Mouse (Mus musculus): ENCODE measurements around the gene Stag3.

The Stag3 gene

DNA sequence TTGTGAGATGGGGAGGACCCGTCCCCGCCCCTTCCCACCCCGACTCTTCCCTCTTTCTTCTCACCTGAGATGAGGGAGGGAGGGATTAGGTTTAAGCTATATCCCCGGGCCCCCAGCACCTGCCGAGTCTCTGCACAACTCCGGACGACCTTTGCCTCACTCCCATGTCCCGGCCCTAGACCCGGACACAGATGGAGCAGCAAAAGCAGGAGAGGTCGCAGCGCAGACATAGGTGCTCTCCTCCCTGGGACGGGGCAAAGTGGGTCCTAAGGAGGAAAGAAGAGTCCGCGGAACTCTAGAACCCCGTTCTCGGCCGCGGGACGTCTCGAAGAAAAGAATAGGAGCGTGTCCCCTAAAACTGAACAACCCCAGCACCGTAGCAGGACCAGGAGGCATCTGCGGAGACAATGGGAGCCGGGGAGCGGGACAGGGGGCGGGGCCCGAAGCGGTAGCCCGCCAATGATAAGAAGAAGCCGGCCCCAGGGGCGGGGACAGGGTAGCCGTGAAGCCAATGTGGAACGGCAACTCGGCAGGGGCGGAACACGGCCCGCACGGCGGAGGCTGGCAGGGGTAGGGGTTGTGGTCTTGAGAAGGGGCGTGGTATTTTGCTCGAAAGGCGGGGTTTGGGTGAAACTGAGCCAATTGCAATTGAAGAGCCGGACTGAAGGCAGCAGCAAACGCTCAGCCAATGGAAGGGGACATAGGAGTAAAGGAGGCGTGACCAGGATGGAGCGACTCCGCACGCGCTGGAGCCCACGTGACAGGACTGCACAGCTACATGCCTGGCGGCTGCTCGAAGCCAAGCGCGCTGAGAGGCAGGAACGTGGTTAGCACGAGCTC is at the start of gene Stag3, which contains the start of the genes Gm43720 and Gpc2:
TSS of gene Stag3 (plus strand) at position 656 of the 840 bp plus-strand sequence.
TSS of gene Gm43720 (minus strand) at position 374 of the 840 bp plus-strand sequence.
TSS of gene Gpc2 (minus strand) at position 421 of the 840 bp plus-strand sequence.
- in situ Hi-C loops (cut with MboI, MseI): loop anchor here (5.0 to 10.0 kb wide), 2 partner anchors 88 to 345 kb away; partner anchors contain the start of genes A430033K04Rik and Mblac1

GRCm38 (mm10) chr5:138233778-138234177 is 46.3 kb upstream of the Stag3 start:
- in situ Hi-C loops (cut with MboI, MseI): no loop called here

GRCm38 (mm10) chr5:138234224-138234623 is 45.8 kb upstream of the Stag3 start:
- in situ Hi-C loops (cut with MboI, MseI): no loop called here

GRCm38 (mm10) chr5:138241511-138241910 is 38.5 kb upstream of the Stag3 start:
- in situ Hi-C loops (cut with MboI, MseI): no loop called here

GRCm38 (mm10) chr5:138251144-138251543 is 28.9 kb upstream of the Stag3 start:
- in situ Hi-C loops (cut with MboI, MseI): no loop called here

GRCm38 (mm10) chr5:138253061-138253460 is 27.0 kb upstream of the Stag3 start:
- in situ Hi-C loops (cut with MboI, MseI): no loop called here

DNA sequence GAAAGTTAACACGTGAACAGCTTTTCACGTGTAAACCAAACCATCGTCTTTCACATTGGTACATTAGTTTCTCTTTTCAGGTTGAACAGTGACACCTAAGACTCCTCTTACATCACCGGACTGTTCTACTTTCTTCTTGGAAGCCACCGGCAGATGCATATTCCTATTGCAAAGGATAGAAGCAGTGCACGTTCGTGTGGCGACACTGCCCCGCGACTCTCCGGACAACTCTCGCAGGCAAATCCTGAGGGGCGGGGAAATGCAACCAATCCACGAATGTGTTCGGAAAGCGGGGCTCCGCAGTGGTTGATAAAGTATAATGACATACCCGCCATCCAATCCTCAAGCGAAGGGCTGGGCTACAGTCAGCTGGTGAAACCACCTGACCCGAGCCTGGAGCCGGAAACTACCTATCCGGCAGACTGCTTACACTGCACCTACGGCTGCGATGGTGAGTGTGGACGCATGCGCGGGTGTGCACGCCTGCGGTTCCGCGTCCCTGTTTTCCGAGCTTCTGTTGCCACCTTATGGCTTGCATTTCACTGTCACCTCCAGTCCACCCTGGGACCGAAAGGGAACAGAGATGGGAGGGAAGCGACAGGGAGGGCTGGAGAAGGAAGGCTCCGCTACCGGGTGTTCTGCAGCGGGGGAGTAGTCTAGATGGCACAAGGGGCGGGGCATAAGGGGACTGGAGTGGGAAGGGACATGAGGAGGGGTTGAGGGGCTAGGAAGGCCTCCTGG is 24.5 kb upstream of the Stag3 start, which contains the start of gene Lamtor4:
TSS of gene Lamtor4 (plus strand) at position 130 of the 741 bp plus-strand sequence.
- in situ Hi-C loops (cut with MboI, MseI): no loop called here

DNA sequence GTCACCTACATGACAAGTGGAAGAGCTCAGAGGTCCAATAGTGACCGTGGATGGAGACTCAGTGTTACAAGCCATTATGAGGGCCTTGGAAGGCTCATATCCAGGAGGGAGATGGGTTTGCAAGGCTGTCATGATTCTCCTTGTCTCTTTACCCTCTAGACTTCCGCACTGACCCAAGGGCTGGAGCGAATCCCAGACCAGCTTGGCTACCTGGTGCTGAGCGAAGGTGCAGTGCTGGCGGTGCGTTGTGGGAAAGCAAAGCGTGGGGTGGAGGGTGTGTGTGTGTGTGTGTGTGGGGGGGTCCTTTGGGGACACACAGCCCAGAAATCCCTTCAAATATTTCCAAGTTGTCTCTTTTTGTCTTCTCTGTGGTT is 24.0 kb upstream of the Stag3 start:
- in situ Hi-C loops (cut with MboI, MseI): no loop called here

GRCm38 (mm10) chr5:138256966-138257584 is 23.0 kb upstream of the Stag3 start:
- in situ Hi-C loops (cut with MboI, MseI): no loop called here

DNA sequence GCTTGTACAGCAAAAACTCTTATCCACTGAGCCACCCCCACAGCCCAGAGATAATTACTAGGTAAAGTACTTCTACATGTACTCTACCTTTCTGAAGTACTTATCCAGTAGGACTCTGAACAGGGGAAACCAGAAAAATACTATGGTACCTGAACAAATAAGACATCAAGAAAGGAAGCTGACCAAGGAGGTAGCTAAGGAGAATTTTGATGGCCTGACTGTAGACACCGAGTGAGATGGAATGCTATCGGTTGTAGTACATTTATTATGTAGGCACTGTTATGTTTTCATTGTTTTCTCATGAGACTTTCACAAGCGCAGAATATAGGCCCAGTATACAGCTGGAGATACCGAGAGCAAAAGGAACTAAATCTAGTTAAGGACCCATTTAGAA is 22.5 kb upstream of the Stag3 start:
- in situ Hi-C loops (cut with MboI, MseI): no loop called here

DNA sequence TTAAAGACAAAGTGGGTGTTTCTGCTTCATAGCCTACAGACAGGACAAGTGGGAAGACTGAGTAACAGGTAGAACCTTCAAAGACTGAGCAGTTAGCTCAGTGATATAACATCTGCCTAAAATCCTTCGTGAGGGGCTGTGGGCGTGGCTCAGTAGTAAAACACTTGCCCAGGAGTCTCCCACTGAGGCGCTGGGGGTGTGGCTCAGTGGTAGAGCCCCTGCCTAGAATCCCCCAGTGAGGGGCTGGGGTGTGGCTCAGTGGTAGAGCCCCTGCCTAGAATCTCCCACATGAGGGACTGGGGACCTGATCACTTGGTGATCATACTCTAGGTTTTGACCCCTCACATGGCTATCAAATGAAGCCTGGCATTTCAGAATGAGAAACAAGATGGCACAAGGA is 22.0 kb upstream of the Stag3 start:
- in situ Hi-C loops (cut with MboI, MseI): no loop called here

GRCm38 (mm10) chr5:138258542-138258941 is 21.5 kb upstream of the Stag3 start:
- in situ Hi-C loops (cut with MboI, MseI): no loop called here

DNA sequence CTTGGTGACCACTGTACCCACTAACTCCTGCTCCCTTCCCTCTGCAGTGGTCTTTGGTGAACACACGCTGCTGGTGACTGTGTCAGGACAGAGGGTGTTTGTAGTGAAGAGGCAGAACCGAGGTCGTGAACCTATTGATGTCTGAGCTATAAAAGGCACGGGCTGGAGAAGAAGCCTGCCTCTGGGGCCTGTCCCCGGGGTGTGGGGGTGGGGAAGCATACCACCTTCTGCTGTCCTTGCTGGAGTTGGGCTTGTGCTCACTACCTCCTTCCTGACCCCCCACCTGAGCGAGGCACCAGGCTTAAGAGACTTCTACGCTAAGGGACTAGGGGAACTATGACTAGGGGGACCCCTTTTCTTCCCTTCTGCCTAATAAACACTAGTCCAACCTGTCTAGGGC is 21.0 kb upstream of the Stag3 start:
- in situ Hi-C loops (cut with MboI, MseI): no loop called here

GRCm38 (mm10) chr5:138260051-138260450 is 20.0 kb upstream of the Stag3 start:
- in situ Hi-C loops (cut with MboI, MseI): no loop called here

GRCm38 (mm10) chr5:138260834-138261233 is 19.2 kb upstream of the Stag3 start:
- in situ Hi-C loops (cut with MboI, MseI): no loop called here

GRCm38 (mm10) chr5:138262001-138262400 is 18.0 kb upstream of the Stag3 start:
- in situ Hi-C loops (cut with MboI, MseI): no loop called here

GRCm38 (mm10) chr5:138262582-138263240 is 17.3 kb upstream of the Stag3 start:
- in situ Hi-C loops (cut with MboI, MseI): no loop called here

- in situ Hi-C loops (cut with MboI, MseI): no loop called here
These were observed 16.5 kb upstream of the Stag3 start, which contains the start of gene BC037034 for GRCm38 (mm10) chr5:138263260-138264206. Gene BC037034 (minus strand): TSS chr5:138264033.

DNA sequence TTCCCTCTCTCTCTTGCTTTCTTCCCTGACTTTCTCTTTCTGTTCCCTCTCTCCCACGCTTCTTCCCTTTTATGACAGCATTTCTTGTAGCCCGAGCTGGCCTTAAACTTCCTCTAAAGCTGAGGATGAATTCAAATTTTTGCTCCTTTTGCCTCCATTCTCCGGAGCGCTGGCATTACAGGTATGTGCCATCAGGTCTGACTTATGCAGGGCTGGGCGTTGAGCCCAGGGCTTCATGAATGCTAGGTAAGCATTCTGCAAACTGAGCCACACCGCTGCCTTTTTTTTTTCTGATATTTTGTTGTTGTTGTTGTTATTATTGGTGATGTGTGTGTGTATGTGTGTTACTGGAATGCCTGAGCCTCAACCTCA is 15.8 kb upstream of the Stag3 start:
- in situ Hi-C loops (cut with MboI, MseI): no loop called here

DNA sequence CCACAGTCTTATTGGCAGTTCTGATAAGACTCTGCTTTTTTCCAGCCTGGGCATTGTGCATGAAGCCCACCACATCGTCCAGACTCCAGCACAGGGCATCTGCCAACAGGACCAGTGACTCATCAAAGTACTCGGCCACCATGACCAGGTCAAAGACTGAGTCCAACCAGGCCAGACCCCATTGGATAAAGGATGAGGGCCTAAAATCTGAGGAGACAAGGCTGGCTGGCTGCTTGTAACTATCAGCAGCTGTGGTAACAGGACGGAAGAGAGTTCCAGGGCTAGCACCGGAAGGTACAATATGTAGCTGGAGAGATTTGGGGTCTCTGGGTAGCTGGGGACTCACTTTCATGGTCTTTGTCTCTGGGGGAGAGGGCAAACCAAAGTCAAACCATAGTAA is 14.3 kb upstream of the Stag3 start:
- in situ Hi-C loops (cut with MboI, MseI): no loop called here
